Mouse (Mus musculus) testis, adult 2 months (tissue): ENCODE results near the gene Stip1.

Experiments used
- CTCF ChIP-seq: fragments of 200-500 bp; IDR thresholded peaks from 2 replicates; pipeline ENCODE4 v1.5.1; 2012; ENCODE audit warnings: low read depth, mild to moderate bottlenecking, inconsistent platforms, low read length, moderate library complexity; ENCODE audit not compliant: control insufficient read depth, insufficient read depth, insufficient replicate concordance
- POLR2A ChIP-seq: fragments of 200-500 bp; IDR thresholded peaks from 2 replicates; pipeline ENCODE4 v1.6.1; 2012; ENCODE audit warnings: low read depth, mild to moderate bottlenecking, inconsistent platforms, low read length, moderate library complexity; ENCODE audit not compliant: control insufficient read depth

DNA sequence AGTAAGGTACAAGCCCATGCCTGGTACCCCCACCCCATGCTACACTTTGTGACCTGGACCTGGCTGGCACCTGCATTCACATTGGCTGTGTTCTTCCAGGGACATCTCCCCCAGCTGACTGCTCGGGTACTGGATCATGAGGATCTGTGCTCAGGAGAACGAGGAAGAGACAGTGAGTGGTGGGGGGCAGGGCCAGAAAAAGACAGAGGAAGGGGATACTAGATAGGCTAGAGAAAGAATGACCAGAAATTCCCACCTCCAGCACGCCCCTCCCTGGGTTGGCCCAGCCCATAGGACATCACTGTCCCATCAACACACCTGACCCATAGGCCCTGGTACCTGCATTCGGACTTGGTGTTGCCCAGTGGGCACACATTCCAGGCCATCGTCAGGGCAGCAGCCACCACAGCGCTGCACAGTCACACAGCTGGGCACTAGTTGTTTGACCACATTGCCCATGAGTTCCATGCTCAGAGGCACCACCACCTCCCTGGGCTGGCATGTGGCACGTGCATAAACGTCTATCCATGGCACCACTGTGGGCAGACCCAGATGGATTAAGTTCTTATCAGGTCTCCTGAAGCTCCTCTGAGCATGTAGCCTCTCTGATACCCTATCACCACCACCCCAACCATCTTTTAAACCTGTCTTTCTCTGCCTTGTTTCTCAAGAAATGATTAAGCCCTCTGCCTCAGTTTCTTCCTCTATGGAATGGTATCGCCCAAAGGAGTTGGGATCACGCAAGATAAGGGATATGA, 53.6 kb downstream of the Stip1 start:
- TF ChIP-seq POLR2A: no peak
- no peak for TF ChIP-seq CTCF
